Mouse (Mus musculus): ENCODE results near the gene Naa15.
"Not testable (repeated sequence)": the region's sequence is repeated elsewhere in the genome, so short reads cannot be mapped to it uniquely, and the experiment has no call there.

Naa15 gene

DNA sequence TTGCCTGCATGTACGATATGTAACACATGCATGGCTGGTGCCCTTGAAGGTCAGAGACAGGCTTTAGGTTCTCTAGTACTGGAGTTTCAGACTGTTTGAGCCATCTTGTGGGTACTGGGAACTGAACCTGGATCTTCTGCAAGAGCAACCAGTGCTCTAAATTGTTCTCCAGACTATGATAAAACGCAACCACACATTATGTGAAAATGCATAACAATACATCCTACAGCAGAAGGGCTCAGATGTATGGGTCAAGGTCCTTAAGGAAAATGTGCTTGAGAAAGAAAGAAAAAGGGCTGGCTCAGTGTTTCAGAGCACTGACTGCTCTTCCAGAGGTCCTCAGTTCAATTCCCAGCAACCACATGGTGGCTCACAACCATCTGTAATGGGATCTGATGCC is 21.3 kb upstream of the Naa15 start:
- no peak for DNase-seq (ENCODE audit: extremely low read depth, low read depth)

DNA sequence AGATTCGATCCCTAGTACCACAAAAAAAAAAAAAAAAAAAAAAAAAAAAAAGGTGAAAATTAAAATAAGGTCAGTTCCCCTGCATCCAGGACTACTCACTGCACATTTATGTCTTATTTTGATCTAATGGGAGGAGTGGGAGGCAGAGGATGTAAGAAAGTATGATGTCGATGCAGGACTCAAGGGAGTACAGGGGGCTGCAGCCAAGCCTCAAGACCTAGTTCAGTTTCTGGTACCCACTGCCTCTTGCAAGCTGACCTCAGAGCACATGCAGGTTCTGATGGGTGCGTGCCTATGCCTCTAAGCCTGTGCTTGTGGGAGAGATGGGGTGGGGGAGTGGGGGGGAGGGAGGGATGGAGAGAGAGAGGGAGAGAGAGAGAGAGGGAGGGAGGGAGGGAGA is 20.1 kb upstream of the Naa15 start:
- DNase-seq (ENCODE audit: extremely low read depth, low read depth): no peak

DNA sequence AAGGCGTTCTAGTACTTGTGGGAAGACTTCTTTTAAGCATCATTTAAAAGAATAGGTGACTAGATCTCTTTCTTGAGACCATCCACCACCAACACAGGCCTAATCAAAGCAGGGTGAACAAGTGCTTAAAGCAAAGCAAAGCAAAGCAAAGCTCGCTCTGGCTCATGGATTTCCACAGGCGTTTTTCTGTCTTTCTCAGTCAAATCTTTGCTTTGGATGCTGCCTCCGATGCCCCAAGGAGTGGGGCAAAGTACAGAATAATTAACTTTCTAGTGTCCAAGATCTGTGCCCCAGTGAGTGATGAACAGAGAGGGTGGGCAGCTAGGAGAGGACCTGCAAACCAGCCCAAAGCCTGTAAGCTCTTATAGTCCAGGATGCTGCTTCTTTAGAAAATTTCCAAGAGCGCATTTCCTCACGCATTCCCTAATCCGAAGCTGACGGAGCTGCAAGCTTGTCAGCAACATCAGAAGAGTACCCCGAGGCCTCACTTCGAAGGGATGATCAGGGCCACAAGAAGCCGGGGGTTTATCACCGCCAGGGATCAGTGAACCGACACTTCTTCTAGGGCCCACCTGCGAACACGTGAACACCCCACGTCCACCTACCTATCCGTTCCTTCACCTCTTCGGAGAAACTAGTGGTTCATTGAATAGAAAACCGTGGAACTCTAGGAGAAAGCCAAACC is 19.3 kb upstream of the Naa15 start:
- no peak for DNase-seq (ENCODE audit: extremely low read depth, low read depth)

DNA sequence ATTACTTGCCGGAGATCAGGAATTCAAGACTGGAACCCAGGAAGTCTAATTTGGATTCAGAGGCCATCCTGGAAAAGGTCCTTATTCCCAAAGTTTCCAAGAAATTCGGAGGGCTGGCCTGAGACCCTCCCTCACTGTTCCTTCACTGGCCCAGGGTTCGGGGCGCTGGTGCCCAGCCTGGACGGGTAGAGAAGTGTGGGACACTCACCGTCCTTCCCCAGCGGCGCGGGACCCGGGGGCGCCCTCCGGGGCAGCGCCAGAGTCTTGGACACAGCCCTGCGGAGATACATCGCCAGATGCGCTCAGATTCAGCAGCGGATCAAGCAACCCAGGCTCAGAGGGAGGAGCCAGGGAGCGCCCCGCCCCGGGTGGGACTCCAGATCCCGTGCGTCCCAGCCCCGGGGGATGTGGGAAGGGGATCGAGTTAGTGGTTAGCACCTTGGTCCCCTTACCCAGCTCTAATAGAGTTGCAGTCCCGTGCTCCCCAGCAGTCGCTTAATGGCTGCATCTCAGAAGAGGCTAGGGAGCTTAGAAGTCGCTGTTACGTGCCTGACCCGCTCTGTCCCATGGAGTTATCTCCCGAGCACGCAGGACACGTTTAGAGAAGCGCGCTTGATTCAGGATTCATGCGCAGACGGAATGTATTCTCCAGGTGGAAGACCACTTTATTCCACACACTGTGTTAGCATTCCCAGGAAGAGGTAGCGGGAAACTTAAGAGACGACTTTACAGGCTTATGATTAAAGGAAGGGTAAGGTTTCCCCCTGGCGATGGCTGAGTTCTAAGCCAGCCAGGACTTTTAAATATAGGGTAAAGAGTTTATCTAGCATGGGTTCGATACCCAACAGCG is 18.5 kb upstream of the Naa15 start, which contains the start of gene Mgarp:
Gene Mgarp (minus strand): TSS at position 520 of the 850 bp plus-strand sequence.
- peak; percentile 68 for DNase-seq (ENCODE audit: extremely low read depth, low read depth)

- no peak for DNase-seq (ENCODE audit: extremely low read depth, low read depth)
Observed at GRCm38 (mm10) chr3:51397700-51398299, 17.1 kb upstream of the Naa15 start.

DNA sequence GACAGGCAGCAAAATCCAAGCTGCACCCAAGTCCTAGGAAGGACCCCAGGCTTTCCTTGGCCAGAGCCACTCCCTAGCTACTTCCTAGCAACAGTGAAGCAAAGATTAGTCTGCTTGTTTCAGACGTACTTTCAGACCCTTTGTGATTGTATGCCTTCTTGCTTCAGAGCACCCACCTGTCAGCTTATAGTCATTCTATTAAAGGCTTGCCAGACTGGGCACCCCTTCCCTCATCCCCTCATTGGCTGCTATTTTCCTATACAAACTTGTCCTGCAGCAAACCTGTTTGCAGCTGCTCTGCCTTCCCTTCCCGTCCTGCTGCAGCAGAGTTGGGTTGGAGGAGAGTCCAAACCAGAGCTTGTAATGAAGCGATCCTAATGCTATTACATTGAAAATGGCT is 16.3 kb upstream of the Naa15 start:
- DNase-seq (ENCODE audit: extremely low read depth, low read depth): no peak

GRCm38 (mm10) chr3:51399531-51399930 is 15.4 kb upstream of the Naa15 start:
- no peak for DNase-seq (ENCODE audit: extremely low read depth, low read depth)

DNA sequence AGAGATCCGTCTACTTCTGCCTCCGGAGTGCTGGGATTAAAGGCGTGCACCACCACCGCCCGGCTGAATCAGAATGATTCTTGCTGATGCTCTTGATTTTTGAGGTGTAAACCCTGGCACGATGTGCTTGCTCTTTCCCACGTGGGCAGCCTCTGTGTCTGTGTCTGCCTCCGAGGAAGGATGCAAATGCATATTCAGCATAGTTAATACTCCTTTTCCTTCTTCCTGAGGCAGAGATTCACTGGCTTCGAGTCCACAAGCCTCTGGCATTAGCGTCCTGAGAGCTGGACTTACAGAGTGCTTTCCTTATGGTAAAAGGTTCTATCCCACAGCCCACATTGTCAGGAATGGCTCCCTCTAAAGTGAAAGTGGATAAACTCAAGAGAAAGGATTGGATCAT is 14.3 kb upstream of the Naa15 start:
- no peak for DNase-seq (ENCODE audit: extremely low read depth, low read depth)

DNA sequence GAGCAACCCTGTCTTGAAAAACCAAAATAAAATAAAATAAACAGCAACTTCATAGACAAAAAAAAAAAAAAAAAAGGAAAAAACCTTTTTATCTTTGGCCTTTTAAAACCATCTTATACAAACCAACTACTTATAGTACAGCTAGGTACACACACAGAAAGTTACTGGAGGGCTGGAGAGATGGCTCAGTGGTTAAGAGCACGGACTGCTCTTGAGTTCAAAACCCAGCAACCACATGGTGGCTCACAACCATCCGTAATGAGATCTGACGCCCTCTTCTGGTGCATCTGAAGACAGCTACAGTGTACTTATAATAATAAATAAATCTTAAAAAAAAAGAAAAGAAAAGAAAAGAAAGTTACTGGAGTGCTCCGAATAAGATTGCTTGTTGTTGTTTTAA is 12.9 kb upstream of the Naa15 start:
- DNase-seq (ENCODE audit: extremely low read depth, low read depth): not testable (repeated sequence)

DNA sequence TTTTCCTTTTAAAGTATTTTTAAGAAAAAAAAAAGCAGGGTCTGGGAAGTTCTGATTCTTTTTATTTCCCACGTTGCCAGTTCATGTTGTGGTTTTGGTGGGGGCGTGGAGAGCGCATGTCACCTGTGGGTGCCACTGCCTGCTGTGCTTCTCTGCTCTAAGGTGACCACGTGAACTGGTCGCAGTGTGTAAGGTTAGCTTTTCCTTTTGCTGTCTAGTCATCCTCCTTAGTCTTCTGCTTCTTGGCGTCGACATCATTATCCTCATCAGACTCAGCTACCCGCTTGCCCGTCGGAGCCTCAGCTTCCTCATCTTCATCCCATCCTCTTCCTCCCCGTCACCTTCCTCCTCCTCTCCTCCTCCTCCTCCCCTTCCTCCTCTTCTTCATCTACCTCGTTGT is 12.3 kb upstream of the Naa15 start:
- no peak for DNase-seq (ENCODE audit: extremely low read depth, low read depth)

GRCm38 (mm10) chr3:51407870-51408560 is 6.9 kb upstream of the Naa15 start:
- no peak for DNase-seq (ENCODE audit: extremely low read depth, low read depth)

DNA sequence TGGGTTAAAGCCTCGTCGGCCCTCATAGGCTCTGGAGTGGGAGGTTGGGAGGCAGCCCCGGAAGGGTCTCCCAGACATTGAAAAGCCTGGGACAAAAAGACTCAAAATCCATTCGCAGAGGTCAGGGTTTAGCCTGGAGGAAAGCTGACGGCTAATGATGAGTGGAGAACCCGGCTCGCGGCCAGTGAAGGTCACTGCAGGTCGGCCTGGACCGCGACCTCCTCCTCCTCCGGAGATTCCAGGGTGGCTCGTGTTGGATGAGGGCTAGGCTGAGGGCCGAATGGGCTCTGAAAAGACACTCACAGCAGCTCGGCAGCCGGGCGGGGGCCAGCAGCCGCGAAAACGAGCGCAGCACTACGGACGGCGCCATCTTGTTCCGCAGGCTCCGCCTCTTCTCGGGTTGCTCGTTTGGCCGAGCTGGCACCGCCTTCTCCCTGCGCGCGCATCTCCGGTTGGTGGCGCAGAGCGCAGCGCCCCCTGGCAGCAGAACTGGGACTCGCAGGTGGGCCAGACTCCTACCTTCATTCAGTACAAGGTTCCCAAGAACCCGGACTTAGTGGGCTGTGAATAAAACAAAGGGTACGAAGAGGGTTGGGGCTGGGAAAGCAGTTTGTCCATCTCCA is 6.3 kb upstream of the Naa15 start, which contains the start of gene Ndufc1:
Gene Ndufc1 (minus strand): TSS at position 428 of the 623 bp plus-strand sequence.
- DNase-seq (ENCODE audit: extremely low read depth, low read depth): peak; percentile 76

GRCm38 (mm10) chr3:51412457-51412856 is 2.5 kb upstream of the Naa15 start:
- no peak for DNase-seq (ENCODE audit: extremely low read depth, low read depth)

DNA sequence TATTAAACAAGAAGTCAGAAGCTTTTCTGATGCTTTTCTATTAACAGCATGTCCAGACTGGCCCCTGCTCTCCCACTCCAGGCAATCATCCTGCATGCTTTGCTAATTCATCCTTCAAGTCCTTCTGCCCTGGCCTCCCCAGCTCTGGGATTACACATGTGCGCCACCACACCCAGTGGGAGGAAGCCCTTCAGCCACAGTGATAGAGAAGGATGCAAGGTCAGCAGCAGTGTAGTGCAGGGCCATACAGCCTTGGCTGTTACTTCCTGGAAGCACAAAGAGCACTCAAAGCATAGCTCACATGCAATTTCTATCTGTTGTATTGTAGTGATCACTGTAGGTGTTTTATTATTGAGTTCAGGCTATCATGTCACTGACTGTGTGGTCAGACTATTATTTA is 1.7 kb upstream of the Naa15 start:
- no peak for DNase-seq (ENCODE audit: extremely low read depth, low read depth)

DNA sequence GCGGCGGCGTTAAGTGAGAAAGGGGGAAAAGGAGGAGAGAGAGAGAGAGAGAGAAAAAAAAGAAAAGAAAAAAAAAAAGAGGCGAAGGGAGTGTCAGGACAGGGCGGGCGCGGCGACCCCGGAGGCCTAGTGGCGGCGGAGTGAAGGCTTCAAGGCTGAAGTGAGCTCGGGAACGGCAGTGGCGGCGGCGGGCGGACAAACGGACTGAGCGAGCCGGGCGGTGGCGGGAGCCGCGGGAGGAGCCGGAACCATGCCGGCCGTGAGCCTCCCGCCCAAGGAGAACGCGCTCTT is 1.1 kb downstream of the Naa15 start:
- no peak for DNase-seq (ENCODE audit: extremely low read depth, low read depth)

- DNase-seq (ENCODE audit: extremely low read depth, low read depth): no peak
Observed at GRCm38 (mm10) chr3:51416364-51417134, 1.6 kb downstream of the Naa15 start.

DNA sequence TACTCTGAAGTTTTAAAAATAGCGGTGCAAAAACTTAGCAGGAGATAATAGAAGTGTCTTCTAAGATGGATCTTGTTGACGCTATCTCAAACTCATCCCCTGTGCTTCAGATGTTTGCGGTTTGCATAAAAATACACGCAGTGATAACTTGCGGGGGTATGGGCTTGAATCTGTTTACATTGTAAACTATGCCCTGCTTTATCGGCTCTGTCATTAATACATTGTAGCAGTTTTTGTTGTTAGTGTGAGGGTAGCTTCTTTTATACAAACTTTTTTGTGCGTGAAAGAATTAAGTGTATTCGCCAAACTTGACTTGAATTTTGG is 2.1 kb downstream of the Naa15 start:
- no peak for DNase-seq (ENCODE audit: extremely low read depth, low read depth)

GRCm38 (mm10) chr3:51417485-51417884 is 2.5 kb downstream of the Naa15 start:
- DNase-seq (ENCODE audit: extremely low read depth, low read depth): no peak

- DNase-seq (ENCODE audit: extremely low read depth, low read depth): no peak
Observed at GRCm38 (mm10) chr3:51417966-51418365, 3.0 kb downstream of the Naa15 start.

GRCm38 (mm10) chr3:51421921-51422320 is 7.0 kb downstream of the Naa15 start:
- DNase-seq (ENCODE audit: extremely low read depth, low read depth): peak; percentile 67

GRCm38 (mm10) chr3:51425394-51425793 is 10.4 kb downstream of the Naa15 start:
- no peak for DNase-seq (ENCODE audit: extremely low read depth, low read depth)
